Mouse (Mus musculus): ENCODE data around the gene Apbb1ip. TPM values are rescaled to one million over a fixed set of nuclear protein-coding genes. Genes with fewer than 3 reads are reported as not detected.

Apbb1ip gene
- total and polyA plus RNA-seq, 2 experiments from 2014 or later = 1.6 to 5.3 TPM

GRCm38 (mm10) chr2:22753461-22754075 lies 20.3 kb upstream of the Apbb1ip start:
- Histone ChIP-seq H3K36me3 (replicated peaks; ENCODE audit: control insufficient read depth, insufficient read depth, low read length) (no peaks in the 10 kb centered on the region), H3K4me1 (ENCODE audit: control insufficient read depth, insufficient read depth) (no peaks in the 10 kb centered on the region), H3K27ac (ENCODE audit: low read depth) (no peak overlapping the region), H3K4me3 (ENCODE audit: low read depth, low read length) (no peak overlapping the region), H3K27me3 (ENCODE audit: control insufficient read depth, insufficient read depth, low read length) (no peaks in the 10 kb centered on the region), H3K4me2 (ENCODE audit: low read depth, low read length) (no peak overlapping the region), H3K9ac (replicated peaks; ENCODE audit: low read depth, low read length) (no peak overlapping the region), H3K9me3 (replicated peaks; ENCODE audit: control insufficient read depth, low read length) (no peaks in the 10 kb centered on the region)
- DNase-seq (ENCODE audit: low spot score) (no peak), ATAC-seq (ENCODE audit: insufficient read depth, low read depth) (no peak)
- TF ChIP-seq CTCF (IDR thresholded peaks at IDR 0.05; ENCODE audit: low read depth) (no peak), EP300 (IDR thresholded peaks at IDR 0.05; ENCODE audit: low read depth) (no peak)
- 67% methylated on average over 2 of the region's 2 CpGs for WGBS

DNA sequence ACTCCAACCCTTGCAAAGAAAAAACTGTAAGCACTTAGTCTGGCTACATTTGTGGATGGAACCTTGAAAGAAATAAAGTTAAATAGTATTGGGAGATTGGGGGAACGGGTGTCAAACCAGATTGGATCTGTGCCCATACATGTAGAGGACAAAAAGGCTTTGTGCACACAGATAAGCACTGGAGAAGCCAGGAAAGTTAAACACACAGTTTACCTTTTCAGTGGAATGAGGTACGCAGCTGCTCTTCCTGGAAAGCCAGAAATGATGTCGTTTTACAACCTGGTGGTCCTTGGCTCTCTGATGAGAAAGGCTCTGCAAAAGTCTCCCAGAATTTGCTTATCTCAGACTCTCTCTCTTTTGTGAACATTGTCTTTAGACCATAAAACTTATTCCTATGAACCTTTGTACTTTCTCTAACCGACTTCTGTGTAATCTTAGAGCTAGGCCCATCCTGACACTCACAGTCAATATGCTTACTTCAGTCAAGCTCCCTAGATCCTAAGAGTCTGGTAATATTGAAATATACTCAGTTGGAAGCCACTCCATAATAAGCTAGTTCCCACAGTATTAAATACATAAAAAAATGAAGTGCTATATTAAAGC lies 19.6 kb upstream of the Apbb1ip start:
- Histone ChIP-seq H3K4me1 (ENCODE audit: control insufficient read depth, insufficient read depth) (no peaks in the 10 kb centered on the region), H3K27ac (ENCODE audit: low read depth) (no peak overlapping the region), H3K4me2 (ENCODE audit: low read depth, low read length) (no peak overlapping the region), H3K36me3 (replicated peaks; ENCODE audit: control insufficient read depth, insufficient read depth, low read length) (no peaks in the 10 kb centered on the region), H3K27me3 (ENCODE audit: control insufficient read depth, insufficient read depth, low read length) (no peaks in the 10 kb centered on the region), H3K9ac (replicated peaks; ENCODE audit: low read depth, low read length) (no peak overlapping the region), H3K9me3 (replicated peaks; ENCODE audit: control insufficient read depth, low read length) (no peaks in the 10 kb centered on the region), H3K4me3 (ENCODE audit: low read depth, low read length) (no peak overlapping the region)
- TF ChIP-seq EP300 (IDR thresholded peaks at IDR 0.05; ENCODE audit: low read depth) (no peak), CTCF (IDR thresholded peaks at IDR 0.05; ENCODE audit: low read depth) (no peak)
- no peak for DNase-seq (ENCODE audit: low spot score)
- ATAC-seq (ENCODE audit: insufficient read depth, low read depth) = no peak
- WGBS = 46% methylated on average over 4 of the region's 4 CpGs

DNA sequence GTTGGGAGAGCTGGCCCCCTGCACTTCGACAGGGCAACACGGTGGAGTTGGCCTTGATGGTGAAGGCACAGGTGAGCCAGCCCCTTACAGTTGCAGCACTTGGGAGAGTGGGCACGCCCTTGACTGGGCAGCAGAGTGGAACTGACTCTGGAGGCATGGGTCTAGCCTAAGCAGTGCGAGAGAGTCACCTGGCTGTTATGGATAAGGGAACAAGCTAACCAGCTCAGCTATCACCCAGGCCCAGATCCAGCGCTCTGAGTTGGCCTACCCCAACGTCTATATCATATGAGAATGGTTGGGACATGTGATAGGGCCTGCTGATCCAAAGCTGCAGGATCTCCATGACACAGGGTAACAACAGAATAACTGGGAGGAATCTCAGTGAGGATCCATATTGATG lies 18.3 kb upstream of the Apbb1ip start:
- H3K4me1 ChIP-seq (ENCODE audit: control insufficient read depth, insufficient read depth) = no peaks in the 10 kb centered on the region
- no peak overlapping the region for H3K4me3 ChIP-seq (ENCODE audit: low read depth, low read length)
- H3K27ac ChIP-seq (ENCODE audit: low read depth) = no peak overlapping the region
- TF ChIP-seq CTCF (IDR thresholded peaks at IDR 0.05; ENCODE audit: low read depth) (no peak), EP300 (IDR thresholded peaks at IDR 0.05; ENCODE audit: low read depth) (no peak)
- H3K36me3 ChIP-seq (replicated peaks; ENCODE audit: control insufficient read depth, insufficient read depth, low read length) = no peaks in the 10 kb centered on the region
- ATAC-seq (ENCODE audit: insufficient read depth, low read depth) (no peak), DNase-seq (ENCODE audit: low spot score) (no peak)
- no peaks in the 10 kb centered on the region for H3K9me3 ChIP-seq (replicated peaks; ENCODE audit: control insufficient read depth, low read length)
- H3K4me2 ChIP-seq (ENCODE audit: low read depth, low read length) = no peak overlapping the region
- H3K27me3 ChIP-seq (ENCODE audit: control insufficient read depth, insufficient read depth, low read length) = no peaks in the 10 kb centered on the region
- 77% methylated on average over 6 of the region's 6 CpGs for WGBS
- H3K9ac ChIP-seq (replicated peaks; ENCODE audit: low read depth, low read length) = no peak overlapping the region

- 29% methylated on average over 6 of the region's 6 CpGs for WGBS
- no peak overlapping the region for H3K4me2 ChIP-seq (ENCODE audit: low read depth, low read length)
- no peaks in the 10 kb centered on the region for H3K36me3 ChIP-seq (replicated peaks; ENCODE audit: control insufficient read depth, insufficient read depth, low read length)
- no peaks in the 10 kb centered on the region for H3K4me1 ChIP-seq (ENCODE audit: control insufficient read depth, insufficient read depth)
- no peaks in the 10 kb centered on the region for H3K27me3 ChIP-seq (ENCODE audit: control insufficient read depth, insufficient read depth, low read length)
- no peak overlapping the region for H3K4me3 ChIP-seq (ENCODE audit: low read depth, low read length)
- peak; percentile 20; the same call in 1 of the 2 replicates for ATAC-seq (ENCODE audit: insufficient read depth, low read depth)
- no peaks in the 10 kb centered on the region for H3K9me3 ChIP-seq (replicated peaks; ENCODE audit: control insufficient read depth, low read length)
- TF ChIP-seq EP300 (IDR thresholded peaks at IDR 0.05; ENCODE audit: low read depth) (no peak), CTCF (IDR thresholded peaks at IDR 0.05; ENCODE audit: low read depth) (peak; percentile 76)
- DNase-seq (ENCODE audit: low spot score) = peak; percentile 29
- no peak overlapping the region for H3K27ac ChIP-seq (ENCODE audit: low read depth)
- no peak overlapping the region for H3K9ac ChIP-seq (replicated peaks; ENCODE audit: low read depth, low read length)
Measured at GRCm38 (mm10) chr2:22758310-22758972, 15.5 kb upstream of the Apbb1ip start.

DNA sequence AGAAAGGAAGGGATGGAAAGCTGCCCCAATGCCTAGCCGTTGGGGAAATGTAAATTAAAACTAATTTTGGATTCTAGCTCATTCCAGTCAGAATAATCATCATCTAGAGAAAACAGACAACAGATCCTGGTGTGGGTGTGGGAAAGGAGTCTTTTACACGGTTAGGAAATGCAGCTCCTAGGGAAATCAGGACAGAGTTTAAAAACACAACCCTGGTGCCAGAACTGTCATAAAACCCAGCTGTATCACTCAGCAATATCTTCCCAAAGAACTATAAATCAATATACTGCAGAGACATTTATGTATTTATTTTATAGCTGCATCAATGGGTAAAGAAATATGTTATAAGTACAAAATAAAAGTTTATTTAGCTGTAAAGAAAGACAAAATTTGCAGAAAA lies 13.4 kb upstream of the Apbb1ip start:
- Histone ChIP-seq H3K4me1 (ENCODE audit: control insufficient read depth, insufficient read depth) (no peaks in the 10 kb centered on the region), H3K9ac (replicated peaks; ENCODE audit: low read depth, low read length) (no peak overlapping the region), H3K27me3 (ENCODE audit: control insufficient read depth, insufficient read depth, low read length) (no peaks in the 10 kb centered on the region), H3K9me3 (replicated peaks; ENCODE audit: control insufficient read depth, low read length) (no peaks in the 10 kb centered on the region), H3K36me3 (replicated peaks; ENCODE audit: control insufficient read depth, insufficient read depth, low read length) (no peaks in the 10 kb centered on the region), H3K27ac (ENCODE audit: low read depth) (no peak overlapping the region), H3K4me3 (ENCODE audit: low read depth, low read length) (no peak overlapping the region), H3K4me2 (ENCODE audit: low read depth, low read length) (no peak overlapping the region)
- WGBS = 18% methylated on average over 2 of the region's 2 CpGs
- no peak for TF ChIP-seq CTCF (IDR thresholded peaks at IDR 0.05; ENCODE audit: low read depth)
- no peak for TF ChIP-seq EP300 (IDR thresholded peaks at IDR 0.05; ENCODE audit: low read depth)
- DNase-seq (ENCODE audit: low spot score) = no peak
- ATAC-seq (ENCODE audit: insufficient read depth, low read depth) = no peak

Data from heart, postnatal 0 days (tissue).